Mouse (Mus musculus) lung, postnatal 0 days (tissue): Measurements from ENCODE around the gene Atp6v1g2. TPM values are rescaled to one million over a fixed set of nuclear protein-coding genes. Genes with fewer than 3 reads are reported as not detected.
A peak's percentile ranks its signal among the peaks of the same experiment; 100 is the strongest.

ENCODE experiments used
- ATAC-seq: fragments of 200-750 bp; cut with Nextera tagmentation; 2 replicates; pipeline ENCODE4 v1.8.0; 2017; ENCODE audit warnings: moderate library complexity
- DNase-seq: peaks from one replicate; pipeline ENCODE4 v3.0.0-alpha.2; 2016; ENCODE audit warnings: low spot score
- H3K27ac ChIP-seq: fragments of 300-500 bp; sonication (generic); 2 replicates; pipeline ENCODE4 v1.5.1; 2014; ENCODE audit warnings: antibody characterized with exemption, mild to moderate bottlenecking, low read length, mixed read lengths
- H3K27me3 ChIP-seq: fragments of 300-500 bp; sonication (generic); replicated peaks from 2 replicates; pipeline ENCODE4 v1.6.1; 2014; ENCODE audit warnings: low read length, mixed read lengths; ENCODE audit not compliant: insufficient read depth
- H3K36me3 ChIP-seq: fragments of 300-500 bp; sonication (generic); 2 replicates; pipeline ENCODE4 v1.6.1; 2014; ENCODE audit warnings: low read length, mixed read lengths; ENCODE audit not compliant: insufficient read depth
- H3K4me1 ChIP-seq: fragments of 300-500 bp; sonication (generic); 2 replicates; pipeline ENCODE4 v1.6.1; 2014; ENCODE audit warnings: antibody characterized with exemption, low read depth, low read length, mixed read lengths; ENCODE audit not compliant: insufficient read depth
- H3K4me2 ChIP-seq: fragments of 300-500 bp; sonication (generic); replicated peaks from 2 replicates; pipeline ENCODE4 v1.6.1; 2014; ENCODE audit warnings: low read depth, mild to moderate bottlenecking, low read length, moderate library complexity, mixed read lengths
- H3K4me3 ChIP-seq: fragments of 300-500 bp; sonication (generic); 2 replicates; pipeline ENCODE4 v1.5.1; 2014; ENCODE audit warnings: low read depth, low read length
- H3K9ac ChIP-seq: fragments of 300-500 bp; sonication (generic); replicated peaks from 2 replicates; pipeline ENCODE4 v1.6.1; 2014; ENCODE audit warnings: low read depth, mild to moderate bottlenecking
- H3K9me3 ChIP-seq: fragments of 300-500 bp; sonication (generic); 2 replicates; pipeline ENCODE4 v1.6.1; 2016; ENCODE audit warnings: low read length, mixed read lengths
- CTCF ChIP-seq: IDR thresholded peaks from 2 replicates; pipeline ENCODE4 v1.5.1; 2016; ENCODE audit warnings: antibody characterized with exemption, mild to moderate bottlenecking
- EP300 ChIP-seq: IDR thresholded peaks from 2 replicates; pipeline ENCODE4 v1.6.1; 2016; ENCODE audit warnings: antibody characterized with exemption, mild to moderate bottlenecking, control low read depth
- WGBS: fragments of 180-500 bp; shearing (Covaris S2); extraction: QIAGEN DNeasy Blood & Tissue Kit; methylation state at CpG from one replicate; pipeline ENCODE4 v1.1.7; 2014; 5-methylcytosine and 5-hydroxymethylcytosine counted together
- polyA plus RNA-seq: library from polyadenylated mRNA; unstranded; fragments of >200 nt; fragmentation: Nextera tagmentation; extraction: Ambion mirVana; gene quantifications from 2 replicates; pipeline ENCODE4 v1.2.1, GENCODE M21; 2015

Atp6v1g2 gene
- polyA plus RNA-seq, 1 experiment from 2014 or later: 4.7 TPM

DNA sequence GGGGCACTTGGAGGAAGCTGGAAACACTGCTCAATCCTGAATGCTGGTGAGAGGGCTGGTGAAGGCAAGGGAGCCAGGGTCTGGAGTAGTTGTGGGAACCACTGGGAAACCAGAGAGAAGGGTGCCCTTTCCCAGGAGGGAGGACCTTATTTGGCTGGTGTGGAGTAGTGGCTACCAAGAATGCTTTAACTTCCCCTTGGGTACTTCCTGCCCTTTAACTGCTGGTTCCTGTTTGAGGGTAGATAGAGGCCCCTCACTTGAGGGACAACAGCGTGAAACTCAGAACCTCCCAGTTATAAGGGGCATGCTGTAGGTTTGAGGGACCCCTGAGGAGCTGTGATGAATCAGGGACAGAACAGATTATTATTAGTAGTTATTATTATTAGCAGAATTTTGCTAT is 44.3 kb upstream of the Atp6v1g2 start:
- no peak for TF ChIP-seq CTCF
- no peak for TF ChIP-seq EP300
- H3K9me3 ChIP-seq: no peaks in the 10 kb centered on the region
- ATAC-seq (no peak), DNase-seq (no peak)
- no peak overlapping the region for H3K27ac ChIP-seq
- no peak overlapping the region for H3K4me3 ChIP-seq
- H3K4me1 ChIP-seq: peaks cover 1% of the 10 kb centered on the region; the same call in 1 of the 2 replicates
- H3K27me3 ChIP-seq: no peaks in the 10 kb centered on the region
- H3K9ac ChIP-seq: no peak overlapping the region
- no peak overlapping the region for H3K4me2 ChIP-seq
- WGBS: 19% methylated on average over 1 of the region's 1 CpGs
- H3K36me3 ChIP-seq: no peaks in the 10 kb centered on the region

DNA sequence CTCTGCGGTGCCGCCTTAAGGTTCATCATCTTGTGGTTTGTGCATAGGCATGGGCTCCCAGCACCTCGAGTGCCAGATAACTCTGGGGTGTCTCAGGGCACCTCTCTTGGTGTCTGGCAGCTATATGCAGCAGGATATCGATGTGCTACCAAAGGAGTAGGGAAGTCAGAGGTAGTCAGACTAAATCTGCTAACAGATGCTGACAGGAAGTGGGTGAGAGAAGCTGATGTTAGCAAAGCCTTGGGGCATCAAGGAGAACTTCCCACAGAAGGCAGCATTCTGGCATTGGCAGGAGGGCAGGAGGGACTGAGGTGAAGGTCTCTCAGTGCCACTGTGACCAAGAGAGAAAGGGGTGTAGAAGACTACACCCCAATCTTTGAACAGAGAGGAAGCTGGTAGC is 43.4 kb upstream of the Atp6v1g2 start:
- ATAC-seq: no peak
- WGBS: 57% methylated on average over 4 of the region's 4 CpGs
- Histone ChIP-seq H3K27ac (no peak overlapping the region), H3K27me3 (no peaks in the 10 kb centered on the region), H3K36me3 (no peaks in the 10 kb centered on the region), H3K4me1 (peaks cover 4% of the 10 kb centered on the region; the same call in 1 of the 2 replicates), H3K4me2 (no peak overlapping the region), H3K9ac (no peak overlapping the region), H3K9me3 (no peaks in the 10 kb centered on the region), H3K4me3 (no peak overlapping the region)
- no peak for DNase-seq
- TF ChIP-seq CTCF (no peak), EP300 (no peak)

DNA sequence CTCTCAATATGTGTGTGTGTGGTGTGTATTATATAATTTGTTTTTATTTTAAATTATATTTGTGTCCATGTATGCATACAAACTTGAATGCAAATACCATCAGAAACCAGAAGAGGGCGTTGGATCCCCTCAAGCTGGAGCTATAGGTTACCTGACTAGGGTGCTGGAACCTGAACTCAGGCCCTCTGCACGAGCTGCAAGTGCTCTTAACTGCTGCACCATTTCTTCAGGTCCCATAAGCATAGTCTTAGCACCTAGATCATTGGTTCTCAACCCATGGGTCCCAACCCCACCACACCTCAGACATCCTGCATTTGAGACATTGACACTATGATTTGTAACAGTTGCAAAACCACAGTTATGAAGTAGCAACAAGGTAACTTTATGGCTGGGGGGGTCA is 41.7 kb upstream of the Atp6v1g2 start:
- WGBS: 46% methylated on average over 2 of the region's 2 CpGs

DNA sequence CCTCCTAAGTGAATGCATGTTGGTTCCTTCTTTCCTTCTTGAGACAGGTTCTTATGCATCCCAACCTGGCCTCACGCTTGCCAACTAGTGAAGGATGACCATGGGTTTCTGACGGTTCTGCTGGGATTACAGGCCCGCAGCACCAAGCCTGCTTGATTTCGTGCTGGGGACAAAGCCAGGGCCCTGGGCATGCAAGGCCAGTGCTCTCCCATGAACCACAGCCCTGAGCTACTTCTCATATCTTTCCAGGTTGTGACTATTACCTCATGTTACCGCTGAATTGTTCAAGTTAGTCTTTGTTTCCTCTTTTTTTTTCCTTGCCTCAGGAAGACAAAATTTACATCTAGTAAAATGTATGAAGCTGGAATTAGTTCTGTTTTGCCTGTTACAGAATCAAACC is 40.5 kb upstream of the Atp6v1g2 start:
- Histone ChIP-seq H3K9ac (no peak overlapping the region), H3K4me2 (no peak overlapping the region), H3K4me1 (peaks cover 4% of the 10 kb centered on the region; the same call in 1 of the 2 replicates), H3K27ac (no peak overlapping the region), H3K9me3 (no peaks in the 10 kb centered on the region), H3K4me3 (no peak overlapping the region), H3K36me3 (no peaks in the 10 kb centered on the region), H3K27me3 (no peaks in the 10 kb centered on the region; the same call in 1 of the 2 replicates)
- ATAC-seq (no peak), DNase-seq (no peak)
- TF ChIP-seq EP300: no peak
- no peak for TF ChIP-seq CTCF
- WGBS: 66% methylated on average over 5 of the region's 5 CpGs

More for the DNA sequence above, 41.7 kb upstream of the Atp6v1g2 start:
- no peak for TF ChIP-seq EP300
- 0 out of 2 replicates have a peak, but pooled peaks have one; percentile 16 for TF ChIP-seq CTCF
- ATAC-seq (no peak), DNase-seq (no peak)
- H3K27me3 ChIP-seq: no peaks in the 10 kb centered on the region; the same call in 1 of the 2 replicates
- H3K9me3 ChIP-seq: no peaks in the 10 kb centered on the region
- peaks cover 4% of the 10 kb centered on the region; the same call in 1 of the 2 replicates for H3K4me1 ChIP-seq
- no peak overlapping the region for H3K9ac ChIP-seq
- no peak overlapping the region for H3K4me2 ChIP-seq
- no peak overlapping the region for H3K27ac ChIP-seq
- no peak overlapping the region for H3K4me3 ChIP-seq
- no peaks in the 10 kb centered on the region for H3K36me3 ChIP-seq

DNA sequence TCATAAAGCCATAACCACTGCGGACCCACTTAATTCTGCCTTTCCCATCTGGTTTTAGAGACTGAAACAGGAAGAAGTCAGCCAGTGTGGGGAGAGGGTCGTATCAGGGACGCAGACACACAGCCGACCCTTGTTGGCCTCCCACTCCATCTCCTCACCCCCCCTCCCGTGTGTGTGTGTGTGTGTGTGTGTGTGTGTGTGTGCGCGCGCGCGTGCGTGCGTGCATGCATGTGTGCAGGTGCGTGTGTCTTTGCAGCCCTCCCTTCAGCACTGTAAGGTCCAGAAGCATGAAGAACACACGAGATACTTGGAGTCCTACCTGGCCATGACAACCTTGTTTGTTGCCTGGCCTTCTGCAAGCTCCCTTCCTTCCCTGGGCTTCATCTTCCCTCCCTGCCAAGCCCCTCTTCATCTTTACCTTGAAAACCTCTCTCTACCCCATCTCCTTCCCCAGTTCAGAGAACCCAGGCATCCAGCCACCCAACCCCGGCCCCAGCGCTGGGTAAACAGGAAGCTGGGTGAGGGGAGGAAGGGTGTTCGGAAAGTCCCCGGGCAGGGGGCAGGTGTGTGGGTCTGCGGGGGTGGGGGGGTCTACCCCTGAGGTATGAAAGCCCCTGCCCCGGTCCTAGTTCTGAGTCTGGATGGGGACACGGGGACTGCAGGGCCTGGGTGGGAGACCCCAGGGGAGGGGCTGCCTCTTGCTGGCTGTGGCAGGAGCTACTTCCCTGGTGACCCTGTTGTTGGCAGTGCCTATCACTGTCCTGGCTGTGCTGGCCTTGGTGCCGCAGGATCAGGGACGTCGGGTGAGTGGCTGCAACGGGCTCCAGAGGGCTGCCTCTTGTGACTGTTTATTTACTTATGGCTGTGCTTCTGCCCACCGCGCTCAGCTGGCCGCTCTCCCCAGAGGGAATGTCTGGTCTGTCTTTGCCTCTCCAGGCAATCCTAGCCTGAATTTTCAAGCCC is 39.3 kb upstream of the Atp6v1g2 start, which contains the start of gene Ltb:
Ltb (plus strand) TSS at position 559 of the 963 bp plus-strand sequence.
- Histone ChIP-seq H3K9ac (no peak within 1 kb of the TSS), H3K36me3 (no peaks in the 10 kb centered on the region), H3K4me3 (no peak within 1 kb of the TSS; the same call in 1 of the 2 replicates), H3K27ac (no peak within 1 kb of the TSS), H3K4me2 (peak within 1 kb of the TSS; percentile 75), H3K4me1 (peaks cover 4% of the 10 kb centered on the region; the same call in 1 of the 2 replicates), H3K27me3 (no peaks in the 10 kb centered on the region; the same call in 1 of the 2 replicates), H3K9me3 (no peaks in the 10 kb centered on the region)
- DNase-seq: no peak
- WGBS: 38% methylated on average over 25 of the region's 28 CpGs
- TF ChIP-seq CTCF (no peak), EP300 (no peak)
- no peak for ATAC-seq

DNA sequence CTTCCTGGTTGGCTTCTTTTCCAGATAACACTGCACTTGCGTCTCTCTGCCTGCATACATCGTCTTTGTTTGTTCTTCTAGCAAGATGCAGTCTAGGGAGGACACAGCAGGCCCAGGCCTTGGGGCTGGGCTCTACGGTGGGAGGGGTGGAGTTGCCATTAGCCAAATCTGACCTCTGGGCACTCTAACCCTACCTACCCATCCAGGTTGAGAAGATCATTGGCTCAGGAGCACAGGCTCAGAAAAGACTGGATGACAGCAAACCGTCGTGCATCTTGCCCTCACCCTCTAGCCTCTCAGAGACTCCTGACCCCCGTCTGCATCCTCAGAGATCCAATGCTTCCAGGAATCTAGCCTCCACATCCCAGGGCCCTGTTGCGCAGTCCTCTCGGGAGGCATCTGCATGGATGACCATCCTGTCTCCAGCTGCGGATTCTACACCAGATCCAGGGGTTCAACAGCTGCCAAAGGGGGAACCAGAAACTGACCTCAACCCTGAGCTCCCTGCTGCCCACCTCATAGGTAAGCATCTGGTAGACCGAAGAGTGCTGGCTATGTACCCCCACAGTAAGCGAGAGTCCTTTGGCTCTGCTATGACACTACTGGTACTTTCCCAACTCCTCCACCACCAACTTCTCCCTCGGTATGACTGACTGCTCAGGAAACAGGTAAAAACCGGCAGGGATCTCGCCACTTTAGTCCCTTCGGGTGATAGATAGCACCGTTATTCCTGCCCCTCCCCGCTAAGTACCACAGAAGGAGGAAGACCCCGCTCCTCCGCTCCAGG is 38.4 kb upstream of the Atp6v1g2 start:
- no peak for ATAC-seq
- no peaks in the 10 kb centered on the region; the same call in 1 of the 2 replicates for H3K27me3 ChIP-seq
- no peak for TF ChIP-seq EP300
- no peak for TF ChIP-seq CTCF

More for the DNA sequence above, 38.4 kb upstream of the Atp6v1g2 start:
- peaks cover 4% of the 10 kb centered on the region; the same call in 1 of the 2 replicates for H3K4me1 ChIP-seq
- 37% methylated on average over 16 of the region's 19 CpGs for WGBS
- H3K4me3 ChIP-seq: peak overlapping the region; percentile 45
- peak overlapping the region; percentile 75 for H3K4me2 ChIP-seq
- no peak for DNase-seq
- no peaks in the 10 kb centered on the region for H3K9me3 ChIP-seq
- no peak overlapping the region for H3K9ac ChIP-seq
- H3K27ac ChIP-seq: no peak overlapping the region
- no peaks in the 10 kb centered on the region for H3K36me3 ChIP-seq
